Comparison of ENCODE assay signal across 8 mouse cellular contexts in genomic region chr8:126586101-126586500, GRCm38 (mm10). TPM values are rescaled to one million over a fixed set of nuclear protein-coding genes. Genes with fewer than 3 reads are reported as not detected.
DNase-seq lines count a peak whose midpoint lies in the region; ATAC-seq lines count a peak whose summit lies in the region.
"Had no signal": no experiment of that assay in that cellular context is flagged by ENCODE, and none has a peak within 500 bp of the region (broad histone marks: within the 10 kb centered on the region; RNA-seq: fewer than 3 reads in every experiment).

No protein-coding gene starts in this region.

- no peak overlapping the region for H3K4me3 ChIP-seq in hindbrain, embryonic 14.5 days (replicated peaks; ENCODE audit: low read length)
- no peak overlapping the region for H3K4me3 ChIP-seq in hindbrain, embryonic 10.5 days
- H3K4me3 ChIP-seq in midbrain, embryonic 15.5 days = no peak overlapping the region
- H3K4me3 ChIP-seq in midbrain, embryonic 10.5 days = no peak overlapping the region
- H3K4me3 ChIP-seq in intestine, embryonic 14.5 days (ENCODE audit: low read depth, low read length) = 0 out of 2 replicates have a peak overlapping the region, but pooled peaks have one; percentile 0
- no peak overlapping the region for H3K4me3 ChIP-seq in stomach, embryonic 16.5 days (replicated peaks; ENCODE audit: low read length)

- ATAC-seq in hindbrain, embryonic 14.5 days (ENCODE audit: low FRiP score) = no peak
- no peak for ATAC-seq in midbrain, embryonic 15.5 days (replicated peaks)
- ATAC-seq in intestine, embryonic 14.5 days (replicated peaks; ENCODE audit: low FRiP score, low TSS enrichment, low read depth) = no peak
- ATAC-seq in stomach, embryonic 16.5 days (ENCODE audit: insufficient read depth, low FRiP score) = no peak

- peaks cover 30% of the 10 kb centered on the region; the same call in 1 of the 2 replicates for H3K36me3 ChIP-seq in hindbrain, embryonic 14.5 days (replicated peaks; ENCODE audit: control insufficient read depth, insufficient read depth)
- H3K36me3 ChIP-seq in hindbrain, embryonic 10.5 days = peaks cover 27% of the 10 kb centered on the region
- no peaks in the 10 kb centered on the region for H3K36me3 ChIP-seq in midbrain, embryonic 15.5 days (replicated peaks)
- H3K36me3 ChIP-seq in midbrain, embryonic 10.5 days = peaks cover 27% of the 10 kb centered on the region
- H3K36me3 ChIP-seq in intestine, embryonic 14.5 days (ENCODE audit: control insufficient read depth, insufficient read depth, low read length) = peaks cover 50% of the 10 kb centered on the region
- 0 out of 2 replicates have a peak, but pooled peaks cover 3% of the 10 kb centered on the region for H3K36me3 ChIP-seq in stomach, embryonic 16.5 days (ENCODE audit: control insufficient read depth, insufficient read depth, low read length)

- no peak for DNase-seq in hindbrain, embryonic 14.5 days (ENCODE audit: low spot score)
- DNase-seq in hindbrain, embryonic 10.5 days (ENCODE audit: low spot score) = no peak
- no peak for DNase-seq in midbrain, embryonic 10.5 days (ENCODE audit: low spot score)
- no peak for DNase-seq in intestine, embryonic 14.5 days (ENCODE audit: low spot score)
- DNase-seq in embryo, embryonic 9.5 days (ENCODE audit: extremely low spot score) = no peak

- no peak overlapping the region for H3K27ac ChIP-seq in hindbrain, embryonic 14.5 days
- H3K27ac ChIP-seq in hindbrain, embryonic 10.5 days = no peak overlapping the region
- H3K27ac ChIP-seq in midbrain, embryonic 15.5 days = 0 out of 2 replicates have a peak overlapping the region, but pooled peaks have one; percentile 24
- no peak overlapping the region for H3K27ac ChIP-seq in midbrain, embryonic 10.5 days (replicated peaks)
- H3K27ac ChIP-seq in intestine, embryonic 14.5 days (ENCODE audit: low read depth) = peak overlapping the region; percentile 97; the same call in 1 of the 2 replicates
- peak overlapping the region; percentile 98 for H3K27ac ChIP-seq in stomach, embryonic 16.5 days (ENCODE audit: low read length)

- no peaks in the 10 kb centered on the region for H3K27me3 ChIP-seq in hindbrain, embryonic 14.5 days (ENCODE audit: control insufficient read depth, insufficient read depth, low read length)
- H3K27me3 ChIP-seq in hindbrain, embryonic 10.5 days (ENCODE audit: insufficient read depth, poor library complexity, severe bottlenecking) = no peaks in the 10 kb centered on the region
- H3K27me3 ChIP-seq in midbrain, embryonic 15.5 days (replicated peaks) = no peaks in the 10 kb centered on the region
- no peaks in the 10 kb centered on the region for H3K27me3 ChIP-seq in midbrain, embryonic 10.5 days (ENCODE audit: low read depth, poor library complexity, severe bottlenecking)
- H3K27me3 ChIP-seq in intestine, embryonic 14.5 days (replicated peaks; ENCODE audit: control insufficient read depth, insufficient read depth, low read length) = no peaks in the 10 kb centered on the region
- no peaks in the 10 kb centered on the region for H3K27me3 ChIP-seq in stomach, embryonic 16.5 days (ENCODE audit: control insufficient read depth, insufficient read depth, low read length)

- H3K4me2 ChIP-seq in hindbrain, embryonic 14.5 days (replicated peaks) = peak overlapping the region; percentile 100; the same call in 1 of the 2 replicates
- peak overlapping the region; percentile 9; the same call in 1 of the 2 replicates for H3K4me2 ChIP-seq in midbrain, embryonic 15.5 days
- H3K4me2 ChIP-seq in intestine, embryonic 14.5 days (ENCODE audit: low read length) = 0 out of 2 replicates have a peak overlapping the region, but pooled peaks have one; percentile 97
- peak overlapping the region; percentile 90 for H3K4me2 ChIP-seq in stomach, embryonic 16.5 days (ENCODE audit: low read depth, low read length)
- H3K4me2 ChIP-seq: midbrain, embryonic 11.5 days had no signal

- H3K9ac ChIP-seq in hindbrain, embryonic 14.5 days = no peak overlapping the region
- no peak overlapping the region for H3K9ac ChIP-seq in midbrain, embryonic 15.5 days
- H3K9ac ChIP-seq in intestine, embryonic 14.5 days (ENCODE audit: low read length) = no peak overlapping the region; the same call in 1 of the 2 replicates
- no peak overlapping the region for H3K9ac ChIP-seq in stomach, embryonic 16.5 days (ENCODE audit: low read length)

- WGBS in hindbrain, embryonic 14.5 days = 88% methylated on average over 2 of the region's 2 CpGs
- 89% methylated on average over 2 of the region's 2 CpGs for WGBS in hindbrain, embryonic 10.5 days
- 87% methylated on average over 2 of the region's 2 CpGs for WGBS in midbrain, embryonic 15.5 days
- 87% methylated on average over 2 of the region's 2 CpGs for WGBS in midbrain, embryonic 10.5 days
- WGBS in intestine, embryonic 14.5 days = 72% methylated on average over 2 of the region's 2 CpGs
- 75% methylated on average over 2 of the region's 2 CpGs for WGBS in stomach, embryonic 16.5 days

- peaks cover 66% of the 10 kb centered on the region for H3K4me1 ChIP-seq in hindbrain, embryonic 14.5 days (replicated peaks; ENCODE audit: control insufficient read depth, insufficient read depth, low read length)
- H3K4me1 ChIP-seq in hindbrain, embryonic 10.5 days (replicated peaks) = peaks cover 80% of the 10 kb centered on the region
- peaks cover 82% of the 10 kb centered on the region for H3K4me1 ChIP-seq in midbrain, embryonic 15.5 days
- H3K4me1 ChIP-seq in midbrain, embryonic 10.5 days = peaks cover 79% of the 10 kb centered on the region
- H3K4me1 ChIP-seq in intestine, embryonic 14.5 days (replicated peaks; ENCODE audit: control insufficient read depth, insufficient read depth, low read length) = peaks cover 53% of the 10 kb centered on the region
- peaks cover 44% of the 10 kb centered on the region for H3K4me1 ChIP-seq in stomach, embryonic 16.5 days (ENCODE audit: control insufficient read depth, insufficient read depth, low read length)

- no peaks in the 10 kb centered on the region for H3K9me3 ChIP-seq in hindbrain, embryonic 14.5 days (ENCODE audit: control insufficient read depth, low read length)
- H3K9me3 ChIP-seq in hindbrain, embryonic 10.5 days = no peaks in the 10 kb centered on the region
- H3K9me3 ChIP-seq in midbrain, embryonic 15.5 days = no peaks in the 10 kb centered on the region
- no peaks in the 10 kb centered on the region for H3K9me3 ChIP-seq in midbrain, embryonic 10.5 days (replicated peaks)
- no peaks in the 10 kb centered on the region for H3K9me3 ChIP-seq in intestine, embryonic 14.5 days (ENCODE audit: control insufficient read depth, low read length)
- H3K9me3 ChIP-seq in stomach, embryonic 16.5 days (replicated peaks; ENCODE audit: control insufficient read depth, low read length) = no peaks in the 10 kb centered on the region

RNA-seq across cellular contexts. Expression of gene Irf2bp2, which starts 7.7 kb away (rescaled TPM):
- polyA plus RNA-seq in hindbrain, embryonic 14.5 days (2014; fragmentation: Nextera tagmentation; extraction: Ambion mirVana) = 7.2 and 7.4 TPM in 2 replicates
- 3.3 and 4.3 TPM in 2 replicates for polyA plus RNA-seq in hindbrain, embryonic 10.5 days (2016; fragmentation: Nextera tagmentation; extraction: Ambion mirVana)
- polyA plus RNA-seq in midbrain, embryonic 15.5 days (2015; fragmentation: Nextera tagmentation; extraction: Ambion mirVana) = 9.7 and 10.0 TPM in 2 replicates
- 3.8 and 4.0 TPM in 2 replicates for polyA plus RNA-seq in midbrain, embryonic 10.5 days (2016; fragmentation: Nextera tagmentation; extraction: Ambion mirVana)
- 11.3 and 11.5 TPM in 2 replicates for polyA plus RNA-seq in intestine, embryonic 14.5 days (2014; fragmentation: Nextera tagmentation; extraction: Ambion mirVana)
- 9.9 and 10.8 TPM in 2 replicates for polyA plus RNA-seq in stomach, embryonic 16.5 days (2015; fragmentation: Nextera tagmentation; extraction: Ambion mirVana)

Comparison
In these comparisons a context has a peak if more than half of its experiments do, and no peak if none do; other contexts are left out.
1. H3K27ac ChIP-seq: peak in midbrain, embryonic 15.5 days (single experiment), intestine, embryonic 14.5 days (single experiment) and stomach, embryonic 16.5 days (single experiment); none in hindbrain, embryonic 14.5 days (single experiment), hindbrain, embryonic 10.5 days (single experiment) and midbrain, embryonic 10.5 days (single experiment).
2. H3K4me2 ChIP-seq: peak in every context shown above with its lines; median percentile 100 in hindbrain, embryonic 14.5 days; 97 in intestine, embryonic 14.5 days; 90 in stomach, embryonic 16.5 days; 9 in midbrain, embryonic 15.5 days.